Mouse (Mus musculus): ENCODE results near the gene Bphl. TPM values are rescaled to one million over a fixed set of nuclear protein-coding genes. Genes with fewer than 3 reads are reported as not detected.
"Not testable (repeated sequence)": the region's sequence is repeated elsewhere in the genome, so short reads cannot be mapped to it uniquely, and the experiment has no call there.

Gene Bphl
- total RNA-seq, 2 experiments from 2014 or later, result 39.3 to 46.4 TPM

GRCm38 (mm10) chr13:34050479-34050878 lies 13.1 kb downstream of the Bphl start:
- DNase-seq (ENCODE audit: low spot score in 2 of 2), result no peak

GRCm38 (mm10) chr13:34051692-34052091 lies 14.3 kb downstream of the Bphl start:
- DNase-seq (ENCODE audit: low spot score in 2 of 2), result no peak

GRCm38 (mm10) chr13:34053673-34054282 lies 16.4 kb downstream of the Bphl start:
- DNase-seq (ENCODE audit: low spot score in 2 of 2), result no peak

- no peak for DNase-seq (ENCODE audit: low spot score in 2 of 2)
These were observed 17.0 kb downstream of the Bphl start for GRCm38 (mm10) chr13:34054391-34054790.

- no peak for DNase-seq (ENCODE audit: low spot score in 2 of 2)
These were observed 17.6 kb downstream of the Bphl start for GRCm38 (mm10) chr13:34054983-34055382.

GRCm38 (mm10) chr13:34057252-34057651 lies 19.9 kb downstream of the Bphl start:
- no peak for DNase-seq (ENCODE audit: low spot score in 2 of 2)

GRCm38 (mm10) chr13:34060061-34060460 lies 22.7 kb downstream of the Bphl start:
- no peak for DNase-seq (ENCODE audit: low spot score in 2 of 2)

GRCm38 (mm10) chr13:34062466-34062865 lies 25.1 kb downstream of the Bphl start:
- DNase-seq (ENCODE audit: low spot score in 2 of 2), result no peak

- DNase-seq (ENCODE audit: low spot score in 2 of 2), result peak in 1 of 2 experiments; percentile 62
These were observed 29.0 kb downstream of the Bphl start for GRCm38 (mm10) chr13:34066351-34066750.

- DNase-seq (ENCODE audit: low spot score in 2 of 2), result no peak
These were observed 32.9 kb downstream of the Bphl start for GRCm38 (mm10) chr13:34070296-34070695.

- DNase-seq (ENCODE audit: low spot score in 2 of 2), result no peak
These were observed 34.4 kb downstream of the Bphl start for GRCm38 (mm10) chr13:34071836-34072235.

- no peak for DNase-seq (ENCODE audit: low spot score in 2 of 2)
These were observed 35.5 kb downstream of the Bphl start for GRCm38 (mm10) chr13:34072847-34073246.

GRCm38 (mm10) chr13:34074441-34074840 lies 37.0 kb downstream of the Bphl start:
- DNase-seq (ENCODE audit: low spot score in 2 of 2), result not testable (repeated sequence)

GRCm38 (mm10) chr13:34075893-34076292 lies 38.5 kb downstream of the Bphl start:
- DNase-seq (ENCODE audit: low spot score in 2 of 2), result not testable (repeated sequence)

GRCm38 (mm10) chr13:34076561-34077491 lies 39.4 kb downstream of the Bphl start:
- peak; percentile 67 to 68 for DNase-seq (ENCODE audit: low spot score in 2 of 2)

GRCm38 (mm10) chr13:34077492-34078271 lies 40.3 kb downstream of the Bphl start, which contains the start of gene Tubb2a:
Gene Tubb2a (minus strand): TSS chr13:34078007.
- peak; percentile 94 to 95 for DNase-seq (ENCODE audit: low spot score in 2 of 2)

GRCm38 (mm10) chr13:34078500-34079280 lies 41.3 kb downstream of the Bphl start:
- no peak for DNase-seq (ENCODE audit: low spot score in 2 of 2)

GRCm38 (mm10) chr13:34079801-34080200 lies 42.4 kb downstream of the Bphl start:
- DNase-seq (ENCODE audit: low spot score in 2 of 2), result no peak

GRCm38 (mm10) chr13:34081926-34082325 lies 44.5 kb downstream of the Bphl start:
- DNase-seq (ENCODE audit: low spot score in 2 of 2), result no peak

- DNase-seq (ENCODE audit: low spot score in 2 of 2), result peak in 1 of 2 experiments; percentile 63
These were observed 46.8 kb downstream of the Bphl start for GRCm38 (mm10) chr13:34084026-34084750.

Data from layer of hippocampus, postnatal 14 days (tissue).